Mouse (Mus musculus): ENCODE data around the gene Tnfrsf9. TPM values are rescaled to one million over a fixed set of nuclear protein-coding genes. Genes with fewer than 3 reads are reported as not detected.

Tnfrsf9 gene
- polyA plus RNA-seq, 1 experiment from 2014 or later = 0.12 TPM

DNA sequence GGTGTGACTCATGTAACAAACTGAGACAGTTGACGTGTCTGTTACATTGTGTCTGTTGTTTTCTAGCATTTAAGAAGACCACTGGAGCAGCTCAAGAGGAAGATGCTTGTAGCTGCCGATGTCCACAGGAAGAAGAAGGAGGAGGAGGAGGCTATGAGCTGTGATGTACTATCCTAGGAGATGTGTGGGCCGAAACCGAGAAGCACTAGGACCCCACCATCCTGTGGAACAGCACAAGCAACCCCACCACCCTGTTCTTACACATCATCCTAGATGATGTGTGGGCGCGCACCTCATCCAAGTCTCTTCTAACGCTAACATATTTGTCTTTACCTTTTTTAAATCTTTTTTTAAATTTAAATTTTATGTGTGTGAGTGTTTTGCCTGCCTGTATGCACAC, 30.3 kb downstream of the Tnfrsf9 start:
- no peak overlapping the region for H3K9ac ChIP-seq
- 82% methylated on average over 7 of the region's 7 CpGs for WGBS (ENCODE audit: insufficient replicate concordance)
- no peak overlapping the region for H3K27ac ChIP-seq
- no peaks in the 10 kb centered on the region for H3K36me3 ChIP-seq
- no peak overlapping the region for H3K4me2 ChIP-seq
- H3K9me3 ChIP-seq (replicated peaks) = no peaks in the 10 kb centered on the region
- no peak for ATAC-seq
- no peaks in the 10 kb centered on the region; the same call in 1 of the 2 replicates for H3K27me3 ChIP-seq (replicated peaks)
- no peak overlapping the region for H3K4me3 ChIP-seq
- H3K4me1 ChIP-seq = no peaks in the 10 kb centered on the region

DNA sequence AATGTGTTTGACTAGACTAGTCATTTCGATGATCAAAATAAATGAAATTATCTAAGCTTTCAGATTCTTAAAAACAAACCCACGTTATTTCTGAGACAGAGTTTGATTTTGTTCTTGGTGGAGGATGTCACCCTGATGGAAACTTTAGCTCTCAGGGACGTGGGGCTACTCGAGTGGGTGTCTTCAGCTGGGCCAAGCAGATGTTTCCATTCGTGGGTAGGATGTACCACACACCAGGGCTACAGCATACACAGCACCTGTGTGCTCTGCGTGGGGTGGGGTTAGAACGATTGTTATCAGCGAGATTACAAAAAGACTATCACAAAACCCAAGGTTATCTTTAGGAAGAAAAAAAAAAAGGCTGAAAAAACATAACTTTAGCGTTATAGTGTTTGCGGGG, 36.6 kb downstream of the Tnfrsf9 start:
- Histone ChIP-seq H3K4me2 (no peak overlapping the region), H3K9ac (no peak overlapping the region), H3K4me3 (no peak overlapping the region), H3K9me3 (replicated peaks) (no peaks in the 10 kb centered on the region), H3K36me3 (no peaks in the 10 kb centered on the region), H3K4me1 (no peaks in the 10 kb centered on the region), H3K27ac (no peak overlapping the region), H3K27me3 (replicated peaks) (peaks cover 4% of the 10 kb centered on the region)
- ATAC-seq = no peak
- 61% methylated on average over 10 of the region's 10 CpGs for WGBS (ENCODE audit: insufficient replicate concordance)

DNA sequence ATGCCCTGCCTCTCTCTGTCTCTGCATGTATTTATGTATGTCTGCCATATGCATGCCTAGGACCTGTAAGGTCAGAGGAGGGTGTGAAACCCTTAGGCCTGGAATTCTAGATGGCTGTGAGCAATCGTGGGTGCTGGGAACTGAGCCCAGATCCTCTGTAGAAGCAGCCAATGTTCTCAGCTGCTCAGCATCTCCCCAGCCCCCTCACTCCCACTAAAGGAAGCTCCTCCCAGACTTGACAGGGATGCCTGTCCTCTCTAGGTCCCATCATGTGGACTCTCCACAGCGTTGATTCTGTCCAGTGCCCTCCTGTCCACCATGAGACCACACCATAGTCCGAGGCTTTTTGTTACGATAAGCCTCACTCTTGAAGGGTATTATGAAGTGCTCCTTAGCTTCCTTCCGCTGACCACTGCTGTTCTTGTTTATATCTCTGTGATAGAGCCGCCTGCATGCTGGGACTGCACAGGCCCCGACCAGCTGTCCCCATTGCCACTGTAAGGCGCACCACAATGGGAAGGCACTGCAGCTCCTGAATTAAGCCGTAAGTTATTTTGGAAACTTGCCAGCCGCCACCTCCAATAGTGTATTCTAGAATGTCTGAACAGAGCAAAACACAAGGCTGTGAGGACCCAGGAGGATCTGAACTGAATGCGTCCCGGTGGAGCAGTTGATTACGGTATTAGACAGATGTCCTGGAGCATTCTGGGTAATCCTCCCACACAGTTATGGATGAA, 42.2 kb downstream of the Tnfrsf9 start:
- Histone ChIP-seq H3K27me3 (replicated peaks) (peaks cover 4% of the 10 kb centered on the region; the same call in 1 of the 2 replicates), H3K36me3 (no peaks in the 10 kb centered on the region), H3K9ac (no peak overlapping the region), H3K27ac (no peak overlapping the region), H3K4me1 (no peaks in the 10 kb centered on the region; the same call in 1 of the 2 replicates), H3K9me3 (replicated peaks) (no peaks in the 10 kb centered on the region), H3K4me2 (no peak overlapping the region), H3K4me3 (no peak overlapping the region)
- 67% methylated on average over 13 of the region's 13 CpGs for WGBS (ENCODE audit: insufficient replicate concordance)
- no peak for ATAC-seq

DNA sequence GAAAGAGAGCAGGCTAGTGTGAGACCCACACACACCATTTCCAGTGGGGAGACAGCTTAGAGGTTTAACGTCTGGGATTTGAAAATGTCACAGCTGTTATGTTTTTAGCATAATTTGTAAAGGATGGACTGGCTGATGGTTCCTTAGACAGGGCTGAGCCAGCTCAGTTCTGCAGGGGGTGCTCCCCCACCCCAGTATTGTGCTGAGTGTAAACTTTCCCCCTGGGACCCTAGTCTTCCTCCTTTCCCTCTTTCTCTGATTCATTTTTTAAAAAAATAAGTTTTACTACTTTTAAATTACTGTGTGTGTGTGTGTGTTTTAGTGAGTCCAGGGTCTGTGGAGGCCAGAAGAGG, 42.7 kb downstream of the Tnfrsf9 start:
- WGBS (ENCODE audit: insufficient replicate concordance) = 43% methylated on average over 1 of the region's 1 CpGs
- H3K4me2 ChIP-seq = no peak overlapping the region
- no peak for ATAC-seq
- H3K4me1 ChIP-seq = no peaks in the 10 kb centered on the region; the same call in 1 of the 2 replicates
- H3K36me3 ChIP-seq = no peaks in the 10 kb centered on the region
- no peak overlapping the region for H3K4me3 ChIP-seq
- peaks cover under 1% of the 10 kb centered on the region; the same call in 1 of the 2 replicates for H3K27me3 ChIP-seq (replicated peaks)
- no peak overlapping the region for H3K27ac ChIP-seq
- H3K9ac ChIP-seq = no peak overlapping the region
- no peaks in the 10 kb centered on the region for H3K9me3 ChIP-seq (replicated peaks)

DNA sequence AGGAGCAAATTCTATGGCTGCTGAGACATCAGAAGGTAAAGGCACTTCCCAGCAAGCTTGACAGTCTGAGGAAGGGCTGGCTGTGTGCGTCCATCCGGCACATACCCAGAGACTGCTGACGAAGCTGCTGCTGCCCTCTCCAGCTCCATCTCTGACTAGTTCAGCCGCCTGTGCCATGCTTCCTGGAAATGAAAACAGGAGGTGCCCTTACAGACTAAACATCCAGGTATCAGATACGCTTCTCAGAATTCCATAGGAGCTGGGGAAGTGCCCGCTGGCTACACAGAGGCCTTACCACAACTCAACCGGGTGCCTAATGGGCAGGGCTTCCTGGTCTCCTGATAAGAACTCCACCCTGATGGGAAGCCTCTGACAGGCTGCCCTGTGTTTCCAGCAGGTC, 44.2 kb downstream of the Tnfrsf9 start:
- no peak overlapping the region for H3K27ac ChIP-seq
- H3K4me1 ChIP-seq = no peaks in the 10 kb centered on the region; the same call in 1 of the 2 replicates
- H3K9me3 ChIP-seq (replicated peaks) = no peaks in the 10 kb centered on the region
- H3K4me3 ChIP-seq = no peak overlapping the region
- H3K27me3 ChIP-seq (replicated peaks) = peaks cover 5% of the 10 kb centered on the region; the same call in 1 of the 2 replicates
- H3K4me2 ChIP-seq = no peak overlapping the region
- no peak for ATAC-seq
- H3K9ac ChIP-seq = no peak overlapping the region
- no peaks in the 10 kb centered on the region for H3K36me3 ChIP-seq
- WGBS (ENCODE audit: insufficient replicate concordance) = 53% methylated on average over 7 of the region's 7 CpGs

DNA sequence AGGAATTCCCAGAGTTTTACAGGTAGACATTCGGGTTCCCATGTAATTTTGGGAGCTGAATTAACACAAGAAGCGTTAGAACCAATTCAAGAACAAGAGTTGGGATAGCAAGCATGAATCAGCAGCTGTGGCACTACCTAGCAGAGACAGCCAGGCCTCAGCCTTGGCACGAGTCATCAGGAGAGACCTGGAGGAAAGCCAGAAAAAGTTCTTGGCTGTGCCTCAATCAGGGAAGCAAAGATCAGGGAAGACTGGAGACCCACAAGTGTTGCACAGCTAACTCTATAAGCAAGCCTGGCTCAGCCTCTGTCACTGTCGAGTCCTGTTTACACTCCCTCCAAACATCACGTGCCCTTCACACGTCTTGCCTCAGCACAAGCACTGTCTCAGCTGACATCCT, 47.9 kb downstream of the Tnfrsf9 start:
- no peaks in the 10 kb centered on the region for H3K9me3 ChIP-seq (replicated peaks)
- WGBS (ENCODE audit: insufficient replicate concordance) = 57% methylated on average over 6 of the region's 6 CpGs
- H3K4me1 ChIP-seq = peaks cover 5% of the 10 kb centered on the region

DNA sequence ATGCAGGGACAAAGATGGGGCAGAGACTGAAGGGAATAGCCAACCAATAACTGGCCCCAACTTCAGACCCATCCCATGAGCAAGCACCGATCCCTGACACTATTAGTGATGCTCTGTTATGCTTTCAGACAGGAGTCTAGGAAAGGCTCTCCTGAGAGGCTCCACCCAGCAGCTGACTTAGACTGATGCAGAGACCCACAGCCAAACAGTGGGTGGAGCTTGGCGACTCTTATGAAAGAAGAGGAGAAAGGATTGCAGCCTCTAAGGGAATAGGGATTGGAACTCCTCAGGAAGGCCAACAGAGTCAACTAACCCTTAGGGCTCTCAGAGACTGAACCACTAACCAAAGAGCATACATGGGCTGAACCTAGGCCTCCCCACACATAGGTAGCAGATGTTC, 49.3 kb downstream of the Tnfrsf9 start:
- ATAC-seq = no peak
- no peak overlapping the region for H3K9ac ChIP-seq
- WGBS (ENCODE audit: insufficient replicate concordance) = 70% methylated on average over 2 of the region's 2 CpGs
- H3K4me3 ChIP-seq = no peak overlapping the region
- H3K36me3 ChIP-seq = no peaks in the 10 kb centered on the region
- H3K4me1 ChIP-seq = peaks cover 5% of the 10 kb centered on the region
- 0 out of 2 replicates have a peak, but pooled peaks cover 10% of the 10 kb centered on the region for H3K27me3 ChIP-seq (replicated peaks)
- H3K4me2 ChIP-seq = no peak overlapping the region
- H3K9me3 ChIP-seq (replicated peaks) = no peaks in the 10 kb centered on the region
- no peak overlapping the region for H3K27ac ChIP-seq

More for the DNA sequence above, 47.9 kb downstream of the Tnfrsf9 start:
- no peak for ATAC-seq
- Histone ChIP-seq H3K36me3 (no peaks in the 10 kb centered on the region), H3K27ac (no peak overlapping the region), H3K27me3 (replicated peaks) (0 out of 2 replicates have a peak, but pooled peaks cover 10% of the 10 kb centered on the region), H3K9ac (no peak overlapping the region), H3K4me3 (no peak overlapping the region), H3K4me2 (no peak overlapping the region)

DNA sequence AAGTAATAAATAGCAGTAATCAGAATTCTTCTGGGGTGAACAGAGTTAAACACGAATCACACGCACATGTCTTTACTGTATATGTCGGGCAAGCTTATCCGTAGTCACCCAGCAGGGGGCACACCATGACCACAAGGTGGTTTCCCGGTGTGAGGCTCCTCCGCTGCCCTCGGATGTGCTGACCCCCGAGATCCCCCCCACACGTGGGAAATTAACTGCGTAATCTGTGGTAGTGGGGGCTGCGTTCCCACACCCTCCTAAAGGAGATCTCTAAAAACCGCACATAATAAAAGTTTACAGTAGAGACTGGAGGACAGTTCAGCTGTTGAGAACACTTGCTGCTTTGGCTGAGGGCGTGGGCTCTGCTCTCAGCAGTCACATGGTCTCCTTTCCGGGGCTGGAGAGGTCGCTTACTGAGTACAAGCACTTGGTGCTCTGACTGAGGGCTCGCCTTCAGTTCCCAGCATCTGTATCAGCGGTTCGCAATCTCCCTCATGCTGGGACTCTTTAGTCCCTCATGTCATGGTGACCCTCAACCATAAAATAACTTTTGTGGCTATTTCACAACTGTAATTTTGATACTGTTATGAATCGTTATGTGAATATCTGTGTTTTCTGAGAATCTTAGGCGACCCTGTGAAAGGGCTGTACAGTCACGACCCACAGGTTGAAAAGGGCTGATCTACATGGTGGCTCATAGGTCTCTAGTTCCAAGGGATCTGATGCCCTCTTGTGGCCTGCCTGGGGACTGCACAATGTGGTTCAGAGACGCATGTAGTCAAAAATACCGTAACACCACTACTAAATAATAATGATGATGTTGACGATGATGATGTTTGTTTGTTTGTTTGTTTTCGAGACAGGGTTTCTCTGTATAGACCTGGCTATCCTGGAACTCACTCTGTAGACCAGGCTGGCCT, 50.5 kb downstream of the Tnfrsf9 start:
- Histone ChIP-seq H3K4me3 (peak overlapping the region; percentile 35), H3K4me1 (peaks cover 5% of the 10 kb centered on the region; the same call in 1 of the 2 replicates), H3K27ac (no peak overlapping the region), H3K4me2 (peak overlapping the region; percentile 66), H3K36me3 (no peaks in the 10 kb centered on the region), H3K9me3 (replicated peaks) (no peaks in the 10 kb centered on the region), H3K27me3 (replicated peaks) (0 out of 2 replicates have a peak, but pooled peaks cover 10% of the 10 kb centered on the region), H3K9ac (no peak overlapping the region)
- 10% methylated on average over 25 of the region's 25 CpGs for WGBS (ENCODE audit: insufficient replicate concordance)
- peak; percentile 70 for ATAC-seq

DNA sequence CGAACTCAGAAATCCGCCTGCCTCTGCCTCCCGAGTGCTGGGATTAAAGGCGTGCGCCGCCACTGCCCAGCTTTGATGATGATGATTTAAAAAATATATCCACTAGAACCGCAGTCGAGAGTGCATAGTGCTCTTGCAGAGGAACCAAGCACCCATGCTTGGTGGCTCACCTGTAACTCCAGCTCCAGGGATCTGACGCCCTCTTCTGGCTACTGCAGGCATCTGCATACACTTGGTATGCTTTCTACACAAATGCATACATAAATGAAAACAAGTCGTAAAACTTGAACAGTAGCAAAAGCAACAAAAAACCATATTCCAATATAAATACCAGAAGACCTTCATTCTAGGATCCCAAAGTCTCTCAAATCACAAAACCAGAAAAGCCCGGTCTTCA, 51.2 kb downstream of the Tnfrsf9 start:
- no peak overlapping the region for H3K27ac ChIP-seq
- no peak overlapping the region for H3K4me2 ChIP-seq
- no peaks in the 10 kb centered on the region for H3K36me3 ChIP-seq
- H3K4me3 ChIP-seq = no peak overlapping the region
- H3K9ac ChIP-seq = no peak overlapping the region
- 58% methylated on average over 11 of the region's 11 CpGs for WGBS (ENCODE audit: insufficient replicate concordance)
- ATAC-seq = no peak
- H3K4me1 ChIP-seq = peaks cover 5% of the 10 kb centered on the region; the same call in 1 of the 2 replicates
- H3K9me3 ChIP-seq (replicated peaks) = no peaks in the 10 kb centered on the region
- H3K27me3 ChIP-seq (replicated peaks) = 0 out of 2 replicates have a peak, but pooled peaks cover 10% of the 10 kb centered on the region

DNA sequence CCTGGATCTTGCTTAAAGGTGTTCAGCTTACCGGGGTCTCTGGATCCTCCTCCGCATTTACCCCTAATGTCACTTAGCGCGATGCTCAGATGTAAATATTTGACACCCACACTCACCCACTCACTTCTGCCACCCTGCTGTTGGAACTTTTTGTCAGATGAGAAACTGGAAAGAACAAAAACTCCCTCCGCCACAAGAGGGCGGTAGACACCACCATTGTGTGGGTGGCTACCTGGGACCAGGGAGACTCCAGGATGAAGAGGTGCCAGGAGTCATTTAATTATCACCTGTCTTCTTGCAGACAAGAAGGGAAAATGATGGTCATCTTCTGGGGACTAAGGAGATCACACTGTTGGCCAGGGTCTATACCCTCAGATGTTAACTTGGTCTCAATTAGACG, 52.2 kb downstream of the Tnfrsf9 start:
- no peak overlapping the region for H3K4me2 ChIP-seq
- no peaks in the 10 kb centered on the region for H3K9me3 ChIP-seq (replicated peaks)
- WGBS (ENCODE audit: insufficient replicate concordance) = 15% methylated on average over 7 of the region's 7 CpGs
- H3K27me3 ChIP-seq (replicated peaks) = 0 out of 2 replicates have a peak, but pooled peaks cover 10% of the 10 kb centered on the region
- ATAC-seq = no peak
- H3K36me3 ChIP-seq = no peaks in the 10 kb centered on the region
- H3K4me1 ChIP-seq = peaks cover 5% of the 10 kb centered on the region; the same call in 1 of the 2 replicates
- no peak overlapping the region for H3K9ac ChIP-seq
- no peak overlapping the region for H3K4me3 ChIP-seq
- H3K27ac ChIP-seq = no peak overlapping the region

DNA sequence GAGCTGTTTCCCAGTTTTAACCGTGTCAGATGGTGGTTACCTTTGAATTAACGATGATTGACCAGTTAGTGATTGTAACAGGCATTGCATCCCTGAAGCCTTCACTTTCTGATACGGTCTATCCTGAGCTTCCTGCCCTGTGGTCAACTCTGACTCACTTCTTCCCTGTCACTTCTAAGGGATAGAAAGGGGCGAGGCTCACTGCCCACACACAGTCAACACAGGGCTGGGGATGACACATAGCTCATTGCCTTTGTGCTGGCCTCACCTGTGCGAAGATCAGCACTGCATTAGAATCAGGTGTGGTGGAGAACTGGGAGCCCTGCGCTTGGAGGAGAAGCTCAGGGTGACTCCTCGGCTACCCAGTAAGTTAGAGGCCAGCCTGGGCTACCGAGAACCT, 54.6 kb downstream of the Tnfrsf9 start:
- H3K4me1 ChIP-seq = peaks cover 5% of the 10 kb centered on the region; the same call in 1 of the 2 replicates
- H3K9me3 ChIP-seq (replicated peaks) = no peaks in the 10 kb centered on the region
- ATAC-seq = no peak
- H3K9ac ChIP-seq = no peak overlapping the region
- 64% methylated on average over 8 of the region's 8 CpGs for WGBS (ENCODE audit: insufficient replicate concordance)
- no peaks in the 10 kb centered on the region for H3K36me3 ChIP-seq
- 0 out of 2 replicates have a peak, but pooled peaks cover 1% of the 10 kb centered on the region for H3K27me3 ChIP-seq (replicated peaks)
- H3K27ac ChIP-seq = no peak overlapping the region
- no peak overlapping the region for H3K4me2 ChIP-seq
- H3K4me3 ChIP-seq = no peak overlapping the region

DNA sequence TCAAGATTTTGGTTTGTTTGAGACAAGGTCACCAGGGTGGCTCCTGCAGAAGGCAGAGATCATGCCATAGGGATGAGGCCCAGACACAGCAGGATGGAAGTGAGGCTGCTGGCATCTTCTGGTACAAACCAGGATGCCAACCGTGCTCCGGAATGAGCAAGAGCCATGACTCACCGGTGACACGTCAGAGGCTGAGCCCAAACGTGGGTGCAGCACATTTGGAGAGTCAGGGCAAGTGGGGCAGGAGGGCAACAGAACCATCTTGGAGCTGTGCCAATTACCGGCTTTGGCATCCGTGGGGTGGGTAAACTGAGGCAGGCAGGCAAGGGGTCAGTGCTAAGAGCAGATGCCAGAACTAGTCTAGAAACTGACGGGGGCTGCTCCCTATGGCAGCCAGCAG, 58.9 kb downstream of the Tnfrsf9 start:
- Histone ChIP-seq H3K4me3 (no peak overlapping the region), H3K9me3 (replicated peaks) (no peaks in the 10 kb centered on the region), H3K9ac (no peak overlapping the region), H3K4me1 (no peaks in the 10 kb centered on the region), H3K4me2 (no peak overlapping the region), H3K36me3 (no peaks in the 10 kb centered on the region), H3K27ac (no peak overlapping the region), H3K27me3 (replicated peaks) (no peaks in the 10 kb centered on the region)
- no peak for ATAC-seq
- WGBS (ENCODE audit: insufficient replicate concordance) = 60% methylated on average over 8 of the region's 8 CpGs

All from liver, embryonic 12.5 days (tissue).